Mouse (Mus musculus) liver, adult 2 months (tissue): ENCODE measurements around the gene Atp6v0c. TPM values are rescaled to one million over a fixed set of nuclear protein-coding genes. Genes with fewer than 3 reads are reported as not detected.

Experiments used
- DNase-seq: peaks from one replicate; pipeline ENCODE4 v3.0.0-alpha.2; 2011; ENCODE audit warnings: low read depth, low spot score; ENCODE audit errors: extremely low read depth
- H3K27ac ChIP-seq: fragments of 200-500 bp; replicated peaks from 2 replicates; pipeline ENCODE4 v1.5.1; 2012; ENCODE audit warnings: low read depth, mild to moderate bottlenecking, control low read depth, inconsistent platforms, low read length; ENCODE audit not compliant: insufficient read depth
- H3K27me3 ChIP-seq: fragments of 200-500 bp; 2 replicates; pipeline ENCODE4 v1.6.1; 2012; ENCODE audit warnings: mild to moderate bottlenecking, moderate library complexity, low read length, inconsistent platforms; ENCODE audit not compliant: control insufficient read depth, insufficient read depth
- H3K36me3 ChIP-seq: fragments of 200-500 bp; 2 replicates; pipeline ENCODE4 v1.6.1; 2012; ENCODE audit warnings: low read length, inconsistent platforms; ENCODE audit not compliant: control insufficient read depth, insufficient read depth
- H3K4me1 ChIP-seq: fragments of 200-500 bp; 2 replicates; pipeline ENCODE4 v1.6.1; 2011; ENCODE audit warnings: low read length; ENCODE audit not compliant: control insufficient read depth, insufficient read depth
- H3K4me3 ChIP-seq: fragments of 200-500 bp; 2 replicates; pipeline ENCODE4 v1.5.1; 2011; ENCODE audit warnings: low read depth, mild to moderate bottlenecking, control low read depth, low read length, moderate library complexity; ENCODE audit not compliant: insufficient read depth
- H3K79me2 ChIP-seq: fragments of 200-500 bp; 2 replicates; pipeline ENCODE4 v1.6.1; 2012; ENCODE audit warnings: inconsistent platforms, mild to moderate bottlenecking, low read length, moderate library complexity; ENCODE audit not compliant: control insufficient read depth, insufficient read depth
- H3K9ac ChIP-seq: fragments of 200-500 bp; 2 replicates; pipeline ENCODE4 v1.6.1; 2012; ENCODE audit warnings: low read depth, mild to moderate bottlenecking, control low read depth, inconsistent platforms, low read length
- CTCF ChIP-seq: fragments of 200-500 bp; IDR thresholded peaks from 2 replicates; pipeline ENCODE4 v1.5.1; 2011; ENCODE audit warnings: low read depth, low read length, control low read depth
- POLR2A ChIP-seq: fragments of 200-500 bp; IDR thresholded peaks from 2 replicates; pipeline ENCODE4 v1.6.1; 2011; ENCODE audit warnings: low read length, control low read depth; ENCODE audit not compliant: insufficient read depth; ENCODE audit errors: extremely low read depth
- WGBS: fragments of 180-500 bp; shearing (Covaris S2); methylation state at CpG from one replicate; pipeline ENCODE4 v1.1.7; 2018; 5-methylcytosine and 5-hydroxymethylcytosine counted together
- polyA plus RNA-seq: library from polyadenylated mRNA; depleted of rRNA; stranded (reverse); fragments of >200 nt; gene quantifications from 2 replicates; pipeline ENCODE4 v1.2.3, GENCODE M21; 2012; rRNA removed
- total RNA-seq: library from RNA; depleted of rRNA; stranded (reverse); fragments of >200 nt; gene quantifications from 2 replicates; pipeline ENCODE4 v1.2.3, GENCODE M21; 2014; rRNA removed

Gene Atp6v0c
- 40.0 and 68.4 TPM in 2 replicates for total RNA-seq
- 625 and 644 TPM in 2 replicates for polyA plus RNA-seq

DNA sequence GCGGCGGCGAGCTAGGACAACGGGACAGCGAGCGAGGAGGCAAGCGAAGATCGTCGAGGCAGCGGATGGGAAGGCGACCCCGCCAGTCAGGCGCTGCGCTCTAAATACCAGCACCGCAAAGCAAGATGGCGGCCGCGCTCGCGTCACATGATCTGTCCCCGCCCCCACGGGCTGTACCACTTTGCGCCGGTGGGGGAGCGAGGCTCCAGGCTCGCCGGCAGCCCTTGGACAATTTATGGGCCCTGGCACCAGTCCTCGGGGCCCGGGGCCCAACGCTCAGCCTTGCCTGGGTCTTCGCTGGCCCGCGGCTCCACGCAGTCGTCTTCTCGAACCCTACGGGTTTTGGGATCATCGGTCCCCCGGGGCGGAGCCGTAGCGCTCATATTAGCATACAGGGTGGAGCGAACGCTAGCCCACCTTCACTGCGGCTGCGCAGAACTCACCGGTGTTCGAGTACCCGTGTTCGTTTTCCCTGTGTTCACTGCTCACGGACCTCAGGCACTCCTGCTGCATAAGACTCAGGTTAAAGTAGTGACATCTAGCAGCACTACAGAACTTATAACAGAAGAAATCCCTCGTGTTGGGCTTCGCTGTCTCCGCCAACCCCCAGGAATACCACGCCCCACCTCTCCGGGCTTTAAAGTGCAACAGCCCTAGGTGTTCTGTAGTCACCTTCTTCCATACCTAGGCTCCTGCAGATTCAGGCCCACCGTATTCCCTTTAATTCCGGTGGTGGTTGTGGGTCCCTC, at the start of gene Atp6v0c:
Gene Atp6v0c (minus strand): TSS at position 386 of the 749 bp plus-strand sequence.
- Histone ChIP-seq H3K27me3 (no peaks in the 10 kb centered on the region), H3K9ac (peak within 1 kb of the TSS; percentile 87), H3K27ac (peak within 1 kb of the TSS; percentile 95), H3K4me1 (peaks cover 17% of the 10 kb centered on the region), H3K4me3 (peak within 1 kb of the TSS; percentile 72), H3K79me2 (peaks cover 14% of the 10 kb centered on the region), H3K36me3 (peaks cover 8% of the 10 kb centered on the region; the same call in 1 of the 2 replicates)
- peak; percentile 87 for DNase-seq
- no peak for TF ChIP-seq CTCF
- TF ChIP-seq POLR2A: peak; percentile 90
- WGBS: under 1% methylated on average over 57 of the region's 58 CpGs

DNA sequence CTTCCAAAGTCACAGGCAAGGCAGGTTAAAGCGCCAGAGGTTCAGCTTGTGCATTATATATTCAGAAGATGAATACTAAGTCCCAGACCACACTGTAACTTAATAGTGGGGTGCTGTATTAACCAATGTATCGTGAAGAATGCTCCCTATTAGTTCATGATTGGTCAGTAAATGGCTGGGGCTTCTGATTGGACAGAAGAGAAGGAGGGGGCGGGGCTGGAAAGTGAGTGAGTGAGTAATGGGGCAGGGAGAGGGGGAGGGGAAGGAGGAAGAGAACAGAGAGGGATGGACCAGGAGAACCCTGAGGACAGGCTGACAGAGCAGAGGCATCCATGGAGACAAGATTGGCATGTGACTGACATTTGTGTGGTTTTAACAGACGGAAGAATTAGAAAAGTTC, 47.3 kb upstream of the Atp6v0c start:
- no peaks in the 10 kb centered on the region for H3K27me3 ChIP-seq
- peak; percentile 75 for DNase-seq
- peak overlapping the region; percentile 55 for H3K9ac ChIP-seq
- no peak overlapping the region for H3K4me3 ChIP-seq
- H3K79me2 ChIP-seq: peaks cover 17% of the 10 kb centered on the region; the same call in 1 of the 2 replicates
- no peak for TF ChIP-seq POLR2A
- no peak for TF ChIP-seq CTCF
- peak overlapping the region; percentile 78 for H3K27ac ChIP-seq
- H3K4me1 ChIP-seq: peaks cover 32% of the 10 kb centered on the region
- WGBS: 70% methylated on average over 4 of the region's 4 CpGs
- peaks cover 21% of the 10 kb centered on the region for H3K36me3 ChIP-seq

DNA sequence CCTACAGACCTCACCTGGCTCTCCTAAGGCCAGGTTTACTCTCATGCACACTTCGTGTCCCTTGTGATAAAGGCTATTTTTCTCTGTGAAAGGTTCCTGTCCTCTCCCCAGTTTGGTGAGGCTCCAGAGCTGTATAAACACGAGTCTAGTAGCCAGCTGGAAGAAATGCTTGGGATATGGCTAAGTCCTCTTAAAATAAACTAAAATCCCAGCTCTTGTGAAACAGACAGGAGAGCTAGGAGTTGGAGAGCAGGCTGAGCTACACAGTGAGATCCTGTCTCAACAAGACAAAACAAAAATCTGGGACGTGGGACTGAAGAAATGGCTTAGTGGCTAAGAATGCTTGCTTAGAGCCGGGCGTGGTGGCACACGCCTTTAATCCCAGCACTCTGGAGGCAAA, 43.7 kb upstream of the Atp6v0c start:
- Histone ChIP-seq H3K27ac (peak overlapping the region; percentile 95), H3K4me1 (peaks cover 50% of the 10 kb centered on the region), H3K36me3 (peaks cover 21% of the 10 kb centered on the region), H3K27me3 (no peaks in the 10 kb centered on the region), H3K79me2 (0 out of 2 replicates have a peak, but pooled peaks cover 3% of the 10 kb centered on the region), H3K4me3 (no peak overlapping the region), H3K9ac (peak overlapping the region; percentile 52)
- WGBS: 32% methylated on average over 6 of the region's 6 CpGs
- peak; percentile 90 for DNase-seq
- TF ChIP-seq POLR2A: no peak
- TF ChIP-seq CTCF: no peak

DNA sequence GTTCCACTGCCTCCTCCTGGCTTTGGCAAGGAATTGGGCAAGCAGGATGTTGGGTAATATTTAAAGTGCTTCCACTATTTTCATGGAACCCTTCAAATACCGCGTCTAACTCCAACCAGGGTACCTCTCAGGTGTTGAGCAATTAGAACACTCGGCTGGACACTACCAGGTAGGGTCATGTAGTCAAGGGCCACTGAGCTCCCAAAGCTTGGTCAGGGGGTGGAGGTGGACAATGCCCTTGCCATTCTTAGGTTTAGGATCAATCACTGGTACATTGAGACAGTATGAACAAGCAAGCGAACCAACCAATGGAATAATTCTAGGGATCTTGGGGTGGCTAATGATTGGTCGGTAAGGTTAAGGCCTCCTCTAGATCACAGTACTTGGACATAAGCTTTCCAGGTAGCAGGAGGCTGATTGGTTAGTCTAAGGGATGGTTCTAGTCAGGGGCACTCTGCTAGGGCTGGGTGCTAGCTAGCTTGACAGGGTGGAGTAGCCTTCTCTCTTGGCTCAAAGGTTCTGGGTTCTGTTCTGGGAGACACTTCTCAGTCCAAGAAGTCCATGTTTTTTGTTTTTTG, 43.0 kb upstream of the Atp6v0c start:
- peaks cover 18% of the 10 kb centered on the region for H3K36me3 ChIP-seq
- H3K9ac ChIP-seq: peak overlapping the region; percentile 52
- WGBS: 10% methylated on average over 5 of the region's 5 CpGs
- no peak for TF ChIP-seq POLR2A
- peak overlapping the region; percentile 95 for H3K27ac ChIP-seq
- H3K79me2 ChIP-seq: 0 out of 2 replicates have a peak, but pooled peaks cover under 1% of the 10 kb centered on the region
- peak; percentile 99 for DNase-seq
- no peak overlapping the region for H3K4me3 ChIP-seq
- H3K27me3 ChIP-seq: no peaks in the 10 kb centered on the region
- peaks cover 49% of the 10 kb centered on the region for H3K4me1 ChIP-seq

DNA sequence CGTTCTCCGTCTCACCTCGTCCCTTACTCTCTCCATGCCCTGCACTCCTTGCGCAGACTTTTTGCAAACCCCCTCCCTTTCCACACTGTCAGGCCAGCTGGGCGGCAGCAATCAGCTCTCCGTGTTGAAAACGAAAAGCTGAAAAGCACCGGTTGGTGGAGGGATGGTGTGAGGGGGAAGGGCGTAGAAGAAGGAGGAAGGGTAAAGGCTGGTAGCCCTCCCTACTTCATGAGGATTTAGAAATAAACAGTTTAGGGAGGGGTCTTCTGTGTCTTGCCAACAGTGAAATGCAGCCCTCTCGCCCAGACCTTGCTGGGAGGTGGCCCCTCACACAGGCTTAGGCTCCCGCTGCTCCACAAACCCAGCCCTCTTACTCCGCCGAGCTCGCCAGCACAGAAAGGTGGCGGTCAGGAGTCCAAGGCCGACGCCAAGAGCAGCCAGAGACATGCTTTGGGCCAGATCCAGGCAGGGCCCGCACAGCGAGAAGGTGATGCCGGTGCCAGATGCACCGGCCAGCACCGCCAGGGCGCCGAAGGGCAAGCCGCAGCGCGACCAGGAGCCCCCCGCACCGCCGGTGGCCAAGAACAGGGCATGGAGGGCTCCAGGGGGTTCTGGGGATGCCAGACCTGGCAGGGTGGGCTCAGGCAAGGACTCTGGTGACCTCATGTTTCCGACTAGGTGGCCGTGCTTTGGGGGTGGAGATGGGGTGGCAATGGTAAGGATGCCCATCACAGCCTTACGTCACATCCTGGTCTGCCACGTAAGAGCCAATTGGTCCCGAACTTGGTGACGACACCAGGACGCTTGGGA, 42.3 kb upstream of the Atp6v0c start:
- H3K27me3 ChIP-seq: no peaks in the 10 kb centered on the region
- H3K36me3 ChIP-seq: peaks cover 16% of the 10 kb centered on the region
- H3K9ac ChIP-seq: peak overlapping the region; percentile 63
- peak overlapping the region; percentile 44; the same call in 1 of the 2 replicates for H3K4me3 ChIP-seq
- DNase-seq: peak; percentile 90
- peak overlapping the region; percentile 90 for H3K27ac ChIP-seq
- 5% methylated on average over 37 of the region's 37 CpGs for WGBS
- peaks cover 46% of the 10 kb centered on the region for H3K4me1 ChIP-seq
- peak; percentile 49; the same call in 1 of the 2 replicates for TF ChIP-seq POLR2A
- no peak for TF ChIP-seq CTCF
- no peaks in the 10 kb centered on the region for H3K79me2 ChIP-seq
